Mouse (Mus musculus) left cerebral cortex, postnatal 36 days (tissue): ENCODE data around the gene H2-Ke6. TPM values are rescaled to one million over a fixed set of nuclear protein-coding genes. Genes with fewer than 3 reads are reported as not detected.
"Not testable (repeated sequence)": the region's sequence is repeated elsewhere in the genome, so short reads cannot be mapped to it uniquely, and the experiment has no call there.

Experiments
- DNase-seq, 2 experiments: peaks; one replicate each; pipeline ENCODE4 v3.0.0; 2021 to 2022; ENCODE audit warnings: low spot score in 2 of 2, mixed read lengths in 1 of 2
- intact Hi-C: fragments of 180-260 bp; cut with DNase I; formaldehyde crosslinking; loops from one replicate; pipeline ENCODE4 v1.15.1; 2025
- total RNA-seq, 2 experiments: library from RNA; stranded (reverse); gene quantifications; 2 replicates each; pipeline ENCODE4 v1.2.3; 2021

H2-Ke6 gene
- total RNA-seq, 2 experiments from 2014 or later, result 35.7 to 36.6 TPM

- intact Hi-C loops, result loop anchor here (5.0 kb wide), 1 partner anchor 39 kb away; no protein-coding TSS in a partner anchor
- no peak for DNase-seq
Observed at GRCm38 (mm10) chr17:34006570-34006969, 21.3 kb downstream of the H2-Ke6 start.

GRCm38 (mm10) chr17:34003426-34003825, 24.4 kb downstream of the H2-Ke6 start:
- intact Hi-C loops, result no loop called here
- DNase-seq, result no peak

DNA sequence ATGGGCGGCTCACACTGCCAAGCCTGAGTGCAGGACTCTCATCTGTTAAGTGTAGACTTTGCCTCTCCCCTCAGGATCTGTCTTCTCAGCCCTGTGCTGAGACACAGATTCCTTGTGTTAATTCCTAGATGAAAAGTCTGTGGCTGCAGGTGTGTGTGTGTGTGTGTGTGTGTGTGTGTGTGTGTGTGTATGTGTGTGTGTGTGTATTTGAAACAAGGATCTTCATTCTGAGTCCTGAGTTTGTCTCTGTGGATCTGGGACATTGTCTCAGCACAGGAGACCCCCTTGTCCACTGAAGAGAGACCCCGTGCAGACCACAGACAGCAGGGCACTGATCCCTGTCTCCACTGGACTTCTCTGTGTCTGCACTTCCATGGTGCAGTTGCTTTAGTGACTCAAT, 27.1 kb downstream of the H2-Ke6 start:
- intact Hi-C loops, result loop anchor here (2.0 kb wide), 1 partner anchor 1262 kb away; the partner anchor contains the start of gene H2-D1
- not testable (repeated sequence) for DNase-seq

DNA sequence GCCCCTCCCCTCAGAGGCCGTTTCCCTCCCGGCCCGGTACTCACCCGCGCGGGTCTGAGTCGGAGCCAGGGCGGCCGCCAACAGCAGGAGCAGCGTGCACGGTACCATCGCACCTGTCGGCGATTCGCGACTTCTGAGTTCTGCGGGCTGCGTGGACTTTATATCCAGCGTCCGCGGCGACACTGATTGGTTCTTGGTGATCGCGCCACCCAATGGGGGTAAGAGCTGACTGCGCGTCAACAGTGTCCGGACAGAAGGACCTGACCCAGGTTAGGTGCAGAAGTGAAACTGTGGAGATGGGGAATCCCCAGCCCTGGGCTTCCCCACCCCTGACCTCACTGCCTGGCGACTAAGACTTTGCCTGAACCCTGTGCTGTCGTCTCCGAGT, 27.7 kb downstream of the H2-Ke6 start, which contains the start of gene H2-K1:
Gene H2-K1, minus strand, starts transcription at position 198 of the 388 bp plus-strand sequence.
- DNase-seq, result peak; percentile 56 to 65
- intact Hi-C loops, result loop anchor here (2.0 kb wide), 1 partner anchor 1263 kb away; the partner anchor contains the start of gene H2-D1

GRCm38 (mm10) chr17:33999341-34000149, 28.3 kb downstream of the H2-Ke6 start:
- DNase-seq, result no peak
- intact Hi-C loops, result loop anchor here (2.0 to 5.0 kb wide), 2 partner anchors 1263 to 1293 kb away; partner anchors contain the start of gene H2-D1

- DNase-seq, result not testable (repeated sequence)
- intact Hi-C loops, result loop anchor here (5.0 kb wide), 1 partner anchor 1294 kb away; no protein-coding TSS in a partner anchor
Observed at GRCm38 (mm10) chr17:33998697-33999096, 29.2 kb downstream of the H2-Ke6 start.

DNA sequence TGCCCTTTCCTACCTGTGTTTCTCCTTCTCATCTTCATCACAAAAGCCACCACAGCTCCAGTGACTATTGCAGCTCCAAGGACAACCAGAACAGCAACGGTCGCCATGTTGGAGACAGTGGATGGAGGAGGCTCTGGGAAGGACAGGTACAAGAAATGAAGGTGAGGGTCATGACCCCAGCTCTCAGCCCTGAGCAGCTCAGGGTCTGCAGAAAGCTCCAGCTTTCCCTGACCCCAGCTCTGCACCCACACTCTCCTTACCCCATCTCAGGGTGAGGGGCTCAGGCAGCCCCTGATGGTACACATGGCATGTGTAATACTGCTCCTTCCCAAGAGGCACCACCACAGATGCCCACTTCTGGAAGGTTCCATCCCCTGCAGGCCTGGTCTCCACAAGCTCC, 30.8 kb downstream of the H2-Ke6 start:
- not testable (repeated sequence) for DNase-seq
- intact Hi-C loops, result loop anchor here (5.0 kb wide), 1 partner anchor 1295 kb away; no protein-coding TSS in a partner anchor

DNA sequence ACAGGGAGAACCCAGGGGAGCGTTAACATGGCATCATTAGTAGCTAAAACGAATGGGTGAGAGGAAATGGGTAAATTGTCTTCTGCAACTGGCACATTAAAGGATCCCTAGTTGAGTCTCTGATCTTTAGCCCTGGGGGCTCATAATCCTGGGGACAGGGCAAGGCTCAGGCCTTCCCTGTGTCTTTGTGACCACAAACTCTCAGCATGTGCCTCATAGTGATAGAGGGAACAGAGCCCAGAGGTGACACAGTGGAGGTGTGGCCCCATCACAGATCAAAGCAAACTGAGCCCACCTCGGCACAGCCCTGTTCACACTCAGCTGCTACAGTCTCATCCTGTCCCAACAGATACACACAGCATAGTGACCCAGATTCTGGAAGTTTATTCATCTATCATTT, 32.2 kb downstream of the H2-Ke6 start:
- DNase-seq, result no peak
- intact Hi-C loops, result loop anchor here (5.0 kb wide), 1 partner anchor 1297 kb away; no protein-coding TSS in a partner anchor

DNA sequence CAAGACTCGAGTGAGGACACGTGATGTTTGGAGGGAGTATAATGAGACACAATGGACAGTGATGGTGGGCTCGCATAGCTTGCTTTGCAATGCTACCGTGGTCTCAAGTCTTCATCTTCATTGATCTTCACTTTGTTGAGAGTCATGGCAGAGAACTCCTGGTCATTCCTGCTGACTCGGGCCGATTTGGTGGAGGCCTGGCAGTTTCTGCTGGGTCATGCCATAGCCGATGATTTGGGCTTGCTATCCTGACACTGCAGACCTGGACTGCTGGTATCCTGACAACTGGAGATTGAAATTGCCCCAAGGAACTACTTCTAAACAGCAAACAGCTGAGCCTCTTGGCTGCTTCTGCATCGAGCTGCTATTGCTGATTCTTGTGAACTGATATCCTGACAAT, 32.9 kb downstream of the H2-Ke6 start:
- intact Hi-C loops, result loop anchor here (5.0 kb wide), 1 partner anchor 1297 kb away; no protein-coding TSS in a partner anchor
- no peak for DNase-seq

- intact Hi-C loops, result no loop called here
- DNase-seq, result no peak
Observed at GRCm38 (mm10) chr17:33991788-33992664, 35.8 kb downstream of the H2-Ke6 start.

DNA sequence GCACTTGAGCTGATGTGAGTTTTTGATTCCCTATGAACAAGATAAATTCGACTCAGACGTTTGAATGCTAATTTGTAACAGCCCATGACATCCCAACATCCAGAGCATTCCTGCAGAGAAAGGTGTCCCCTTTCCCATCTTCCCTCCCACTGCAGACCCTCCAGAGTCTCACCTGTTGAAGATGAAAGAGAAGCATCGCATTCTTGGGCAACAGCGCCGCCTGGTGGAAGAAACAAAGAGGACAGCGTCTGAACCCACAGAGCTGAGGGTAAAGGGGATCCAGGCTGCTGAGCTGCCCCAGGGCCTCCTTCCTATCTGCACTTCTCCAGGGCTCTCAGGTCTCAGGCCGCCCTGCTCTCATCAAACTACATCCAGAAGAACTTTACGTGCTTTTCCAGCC, 45.7 kb downstream of the H2-Ke6 start:
- intact Hi-C loops, DNase-seq: not testable (repeated sequence)

GRCm38 (mm10) chr17:33981192-33981909, 46.5 kb downstream of the H2-Ke6 start:
- peak; percentile 81 to 86 for DNase-seq
- intact Hi-C loops, result not testable (repeated sequence)

DNA sequence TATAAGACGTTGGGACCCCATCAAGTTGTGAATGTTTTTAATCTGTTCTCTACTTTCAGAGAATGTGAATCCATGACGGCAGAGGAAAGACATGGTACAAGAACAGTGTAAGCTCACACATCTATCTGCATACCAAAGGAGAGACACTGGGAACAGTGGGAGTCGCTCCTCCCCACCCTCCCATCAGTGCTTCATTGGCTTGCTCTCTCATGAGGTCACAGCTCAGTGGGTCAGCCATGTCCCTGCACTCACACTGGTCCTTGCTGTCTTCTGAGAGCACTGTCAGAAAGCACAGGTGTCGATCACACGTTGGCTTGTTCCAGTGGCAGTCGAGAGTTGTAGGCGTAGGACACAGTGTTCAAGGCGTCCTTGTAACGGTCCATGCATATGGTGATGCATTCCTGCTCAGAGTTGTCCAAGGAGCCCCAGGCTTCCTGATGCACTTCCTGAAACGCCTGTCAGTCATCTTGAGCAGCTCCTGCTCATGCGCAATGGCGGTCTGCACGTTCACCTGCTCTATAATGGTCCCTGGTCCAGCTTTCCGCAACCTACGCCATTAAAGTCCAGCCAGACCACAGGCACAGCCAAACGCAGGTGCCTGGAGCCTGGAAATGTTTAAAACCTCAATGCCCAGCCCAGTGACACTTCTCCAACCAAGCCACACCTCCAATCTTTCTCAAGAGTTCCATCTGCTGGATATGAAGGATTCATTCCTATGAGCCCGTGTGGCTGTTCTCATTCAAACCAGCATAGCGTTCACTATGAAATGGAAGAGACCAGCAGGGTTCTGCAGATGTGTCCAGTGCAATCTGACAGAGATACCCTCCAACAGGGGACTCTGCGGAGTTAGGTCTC, 47.5 kb downstream of the H2-Ke6 start:
- intact Hi-C loops, result no loop called here
- no peak for DNase-seq

DNA sequence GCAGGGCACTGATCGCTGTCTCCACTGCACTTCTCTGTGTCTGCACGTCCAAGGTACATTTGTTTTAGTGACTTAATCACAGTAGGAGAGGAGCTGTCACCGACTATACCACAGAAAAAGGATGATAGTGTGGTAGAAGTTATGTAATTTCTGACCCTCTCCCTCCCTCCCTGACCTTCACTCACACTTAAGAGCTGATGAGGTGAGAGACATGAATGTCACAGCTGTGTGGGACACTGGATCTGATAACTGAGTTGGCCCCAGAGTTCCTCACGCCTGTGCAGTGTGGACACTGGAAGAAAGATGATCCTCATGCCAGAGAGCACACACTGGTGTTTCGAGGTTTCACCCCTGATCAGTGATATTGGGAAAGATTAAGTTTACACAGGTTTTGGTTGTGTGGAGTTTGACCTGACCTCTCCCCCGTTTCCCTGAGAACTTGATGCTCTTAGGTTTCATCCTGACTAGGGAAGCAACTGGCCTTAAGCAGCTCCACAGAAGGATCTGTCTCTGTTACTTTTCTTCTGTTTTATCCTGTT, 48.3 kb downstream of the H2-Ke6 start:
- intact Hi-C loops, result no loop called here
- no peak for DNase-seq

DNA sequence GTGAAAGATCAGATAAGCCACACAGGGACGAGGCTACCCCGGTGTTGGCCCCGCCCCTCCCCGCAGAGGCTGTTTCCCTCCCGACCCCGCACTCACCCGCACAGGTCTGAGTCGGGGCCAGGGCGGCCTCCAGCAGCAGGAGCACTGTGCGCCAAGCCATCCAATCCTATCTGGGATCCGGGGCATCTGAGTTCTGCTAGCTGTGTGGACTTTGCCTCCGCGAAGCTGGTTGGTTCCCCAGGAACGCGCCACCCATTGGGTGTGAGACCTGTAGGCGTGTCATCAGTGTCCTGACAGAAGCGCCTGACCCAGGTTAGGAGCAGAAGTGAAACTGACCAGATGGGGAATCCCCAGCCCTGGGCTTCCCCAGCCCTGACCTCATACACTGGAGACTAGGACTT, 49.2 kb downstream of the H2-Ke6 start:
- DNase-seq, result peak in 1 of 2 experiments; percentile 34
- intact Hi-C loops, result no loop called here

DNA sequence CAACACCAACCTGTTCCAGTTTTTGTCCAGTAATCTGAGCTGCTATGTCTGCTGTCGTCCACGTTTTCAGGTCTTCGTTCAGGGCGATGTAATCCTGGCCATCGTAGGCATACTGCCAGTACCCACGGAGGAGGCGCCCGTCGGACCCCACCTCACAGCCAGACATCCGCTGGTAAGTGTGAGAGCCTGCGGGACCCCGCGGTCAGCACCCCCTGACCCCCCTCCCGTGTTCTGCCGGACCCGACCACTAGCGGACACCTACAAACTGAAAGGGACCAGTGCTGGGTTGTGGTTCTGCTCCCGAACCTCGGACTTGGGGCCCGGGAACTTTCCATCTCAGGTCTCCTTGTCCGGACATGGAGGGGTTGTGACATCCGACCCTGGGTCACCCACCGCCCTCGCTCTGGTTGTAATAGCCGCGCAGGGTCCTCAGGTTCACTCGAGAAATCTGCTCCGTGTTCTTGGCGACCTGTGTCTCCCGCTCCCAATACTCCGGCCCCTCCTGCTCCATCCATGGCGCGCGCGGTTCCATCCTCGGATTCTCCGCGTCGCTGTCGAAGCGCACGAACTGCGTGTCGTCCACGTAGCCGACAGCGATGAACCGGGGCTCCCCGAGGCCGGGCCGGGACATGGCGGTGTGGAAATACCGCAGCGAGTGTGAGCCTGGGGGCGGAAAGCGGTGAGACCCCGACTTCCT, 49.9 kb downstream of the H2-Ke6 start:
- intact Hi-C loops, result no loop called here
- no peak for DNase-seq
